Mouse (Mus musculus): Measurements from ENCODE around the gene Dyrk1a. TPM values are rescaled to one million over a fixed set of nuclear protein-coding genes. Genes with fewer than 3 reads are reported as not detected.

Dyrk1a gene
- 115 and 116 TPM in 2 replicates for total RNA-seq (2015; ENCODE audit: low replicate concordance)
- 114 and 123 TPM in 2 replicates for total RNA-seq (2017; ENCODE audit: low replicate concordance)

GRCm38 (mm10) chr16:94569229-94570176, at the start of gene Dyrk1a:
Dyrk1a (plus strand) TSS chr16:94570010.
- ATAC-seq (replicated peaks; ENCODE audit: low FRiP score, poor library complexity, severe bottlenecking): peak; percentile 89

GRCm38 (mm10) chr16:94523594-94524377, 46.0 kb upstream of the Dyrk1a start:
- no peak for ATAC-seq (replicated peaks; ENCODE audit: low FRiP score, poor library complexity, severe bottlenecking)

GRCm38 (mm10) chr16:94524691-94525090, 45.1 kb upstream of the Dyrk1a start:
- no peak for ATAC-seq (replicated peaks; ENCODE audit: low FRiP score, poor library complexity, severe bottlenecking)

GRCm38 (mm10) chr16:94525955-94526343, 43.9 kb upstream of the Dyrk1a start:
- ATAC-seq (replicated peaks; ENCODE audit: low FRiP score, poor library complexity, severe bottlenecking): 0 out of 2 replicates have a peak, but pooled peaks have one; percentile 1

GRCm38 (mm10) chr16:94526344-94527151, 43.3 kb upstream of the Dyrk1a start, which contains the start of gene Vps26c:
Vps26c (minus strand) TSS chr16:94526830.
- peak; percentile 91 for ATAC-seq (replicated peaks; ENCODE audit: low FRiP score, poor library complexity, severe bottlenecking)

- no peak for ATAC-seq (replicated peaks; ENCODE audit: low FRiP score, poor library complexity, severe bottlenecking)
These were observed 42.7 kb upstream of the Dyrk1a start for GRCm38 (mm10) chr16:94527152-94527534.

- ATAC-seq (replicated peaks; ENCODE audit: low FRiP score, poor library complexity, severe bottlenecking): no peak
These were observed 42.3 kb upstream of the Dyrk1a start for GRCm38 (mm10) chr16:94527546-94527945.

- no peak for ATAC-seq (replicated peaks; ENCODE audit: low FRiP score, poor library complexity, severe bottlenecking)
These were observed 38.5 kb upstream of the Dyrk1a start for GRCm38 (mm10) chr16:94531268-94531667.

GRCm38 (mm10) chr16:94533679-94534078, 36.1 kb upstream of the Dyrk1a start:
- no peak for ATAC-seq (replicated peaks; ENCODE audit: low FRiP score, poor library complexity, severe bottlenecking)

- no peak for ATAC-seq (replicated peaks; ENCODE audit: low FRiP score, poor library complexity, severe bottlenecking)
These were observed 34.1 kb upstream of the Dyrk1a start for GRCm38 (mm10) chr16:94535716-94536115.

- no peak for ATAC-seq (replicated peaks; ENCODE audit: low FRiP score, poor library complexity, severe bottlenecking)
These were observed 33.2 kb upstream of the Dyrk1a start for GRCm38 (mm10) chr16:94536417-94537158.

GRCm38 (mm10) chr16:94537159-94537527, 32.7 kb upstream of the Dyrk1a start:
- ATAC-seq (replicated peaks; ENCODE audit: low FRiP score, poor library complexity, severe bottlenecking): no peak

- no peak for ATAC-seq (replicated peaks; ENCODE audit: low FRiP score, poor library complexity, severe bottlenecking)
These were observed 29.7 kb upstream of the Dyrk1a start for GRCm38 (mm10) chr16:94540140-94540539.

- no peak for ATAC-seq (replicated peaks; ENCODE audit: low FRiP score, poor library complexity, severe bottlenecking)
These were observed 26.9 kb upstream of the Dyrk1a start for GRCm38 (mm10) chr16:94542898-94543297.

- no peak for ATAC-seq (replicated peaks; ENCODE audit: low FRiP score, poor library complexity, severe bottlenecking)
These were observed 25.2 kb upstream of the Dyrk1a start for GRCm38 (mm10) chr16:94544540-94545105.

GRCm38 (mm10) chr16:94545781-94546562, 23.8 kb upstream of the Dyrk1a start:
- ATAC-seq (replicated peaks; ENCODE audit: low FRiP score, poor library complexity, severe bottlenecking): no peak

GRCm38 (mm10) chr16:94549813-94550212, 20.0 kb upstream of the Dyrk1a start:
- no peak for ATAC-seq (replicated peaks; ENCODE audit: low FRiP score, poor library complexity, severe bottlenecking)

GRCm38 (mm10) chr16:94551934-94552333, 17.9 kb upstream of the Dyrk1a start:
- ATAC-seq (replicated peaks; ENCODE audit: low FRiP score, poor library complexity, severe bottlenecking): no peak
